Mouse (Mus musculus) layer of hippocampus, postnatal 14 days (tissue): ENCODE measurements at regions not wholly inside any gene's neighbourhood (a gene's known extent, or its start where the extent isn't known, plus 50 kb on each side); places are given as distances from the start of the nearest gene placed in this dataset.
A peak's percentile ranks its signal among the peaks of the same experiment; 100 is the strongest.

Experiments
- DNase-seq, 2 experiments: peaks; one replicate each; pipeline ENCODE4 v3.0.0; 2021 to 2022; ENCODE audit warnings: low spot score in 2 of 2, mixed read lengths in 1 of 2

GRCm38 (mm10) chrX:58812824-58813223, 96.3 kb upstream of the 4930550L24Rik start:
- peak; percentile 1 to 10 for DNase-seq
